Mouse (Mus musculus): ENCODE measurements around the gene Carmil2.

The Carmil2 gene

GRCm38 (mm10) chr8:105685796-105686308 lies at the start of gene Carmil2:
Gene Carmil2 (plus strand): TSS chr8:105686274.
- DNase-seq (ENCODE audit: low spot score in 2 of 2): peak; percentile 69 to 85

- DNase-seq (ENCODE audit: low spot score in 2 of 2): no peak
These were observed 49.0 kb upstream of the Carmil2 start, which contains the start of gene Agrp for GRCm38 (mm10) chr8:105636963-105637510. Gene Agrp (minus strand): TSS chr8:105637393.

GRCm38 (mm10) chr8:105637601-105638041 lies 48.5 kb upstream of the Carmil2 start:
- no peak for DNase-seq (ENCODE audit: low spot score in 2 of 2)

- DNase-seq (ENCODE audit: low spot score in 2 of 2): no peak
These were observed 47.6 kb upstream of the Carmil2 start for GRCm38 (mm10) chr8:105638510-105638909.

- DNase-seq (ENCODE audit: low spot score in 2 of 2): no peak
These were observed 46.2 kb upstream of the Carmil2 start for GRCm38 (mm10) chr8:105639835-105640234.

- DNase-seq (ENCODE audit: low spot score in 2 of 2): no peak
These were observed 45.6 kb upstream of the Carmil2 start for GRCm38 (mm10) chr8:105640511-105640910.

GRCm38 (mm10) chr8:105645205-105645604 lies 40.9 kb upstream of the Carmil2 start:
- no peak for DNase-seq (ENCODE audit: low spot score in 2 of 2)

- no peak for DNase-seq (ENCODE audit: low spot score in 2 of 2)
These were observed 37.1 kb upstream of the Carmil2 start for GRCm38 (mm10) chr8:105648929-105649328.

GRCm38 (mm10) chr8:105657641-105658040 lies 28.4 kb upstream of the Carmil2 start:
- no peak for DNase-seq (ENCODE audit: low spot score in 2 of 2)

GRCm38 (mm10) chr8:105661167-105661566 lies 24.9 kb upstream of the Carmil2 start:
- peak; percentile 12 to 43 for DNase-seq (ENCODE audit: low spot score in 2 of 2)

GRCm38 (mm10) chr8:105677891-105678290 lies 8.2 kb upstream of the Carmil2 start:
- no peak for DNase-seq (ENCODE audit: low spot score in 2 of 2)

GRCm38 (mm10) chr8:105685325-105685724 lies 749 bp upstream of the Carmil2 start:
- DNase-seq (ENCODE audit: low spot score in 2 of 2): no peak

GRCm38 (mm10) chr8:105686551-105686950 lies 477 bp downstream of the Carmil2 start:
- DNase-seq (ENCODE audit: low spot score in 2 of 2): no peak

- no peak for DNase-seq (ENCODE audit: low spot score in 2 of 2)
These were observed 1.4 kb downstream of the Carmil2 start for GRCm38 (mm10) chr8:105687512-105687911.

- DNase-seq (ENCODE audit: low spot score in 2 of 2): no peak
These were observed 2.2 kb downstream of the Carmil2 start for GRCm38 (mm10) chr8:105688242-105688752.

- no peak for DNase-seq (ENCODE audit: low spot score in 2 of 2)
These were observed 3.3 kb downstream of the Carmil2 start for GRCm38 (mm10) chr8:105689256-105689982.

GRCm38 (mm10) chr8:105689983-105690360 lies 3.9 kb downstream of the Carmil2 start:
- DNase-seq (ENCODE audit: low spot score in 2 of 2): no peak

- no peak for DNase-seq (ENCODE audit: low spot score in 2 of 2)
These were observed 4.9 kb downstream of the Carmil2 start for GRCm38 (mm10) chr8:105690978-105691377.

- no peak for DNase-seq (ENCODE audit: low spot score in 2 of 2)
These were observed 6.5 kb downstream of the Carmil2 start for GRCm38 (mm10) chr8:105692449-105693182.

GRCm38 (mm10) chr8:105693648-105694047 lies 7.6 kb downstream of the Carmil2 start:
- no peak for DNase-seq (ENCODE audit: low spot score in 2 of 2)

- no peak for DNase-seq (ENCODE audit: low spot score in 2 of 2)
These were observed 8.2 kb downstream of the Carmil2 start for GRCm38 (mm10) chr8:105694051-105694799.

All from natural killer cell, adult 2 months (primary cell).